Mouse (Mus musculus): Measurements from ENCODE around the gene Rasa4. TPM values are rescaled to one million over a fixed set of nuclear protein-coding genes. Genes with fewer than 3 reads are reported as not detected.

Gene Rasa4
- polyA plus RNA-seq, 1 experiment from 2014 or later: 18.5 TPM

DNA sequence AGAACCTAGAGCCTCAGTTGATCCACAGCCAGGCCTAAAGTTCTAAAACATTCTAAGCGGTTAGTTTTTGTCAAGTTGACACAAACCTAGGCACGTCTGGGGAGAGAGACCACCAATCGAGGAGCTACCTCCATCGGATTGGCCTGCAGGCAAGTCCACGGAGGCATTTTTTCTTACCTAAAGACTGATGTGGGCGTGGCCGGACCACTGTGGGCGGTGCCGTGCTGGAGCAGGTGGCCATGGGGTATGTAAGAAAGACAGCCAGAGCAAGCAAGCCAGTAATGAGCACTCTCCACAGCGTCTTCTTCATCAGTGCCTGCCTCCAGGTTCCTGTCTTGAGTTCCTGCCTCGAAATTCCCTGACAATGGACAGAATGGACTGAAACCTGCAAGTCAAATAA lies 10.2 kb upstream of the Rasa4 start:
- no peak overlapping the region for H3K9ac ChIP-seq
- no peak overlapping the region for H3K27ac ChIP-seq
- ATAC-seq (ENCODE audit: low FRiP score, low read depth): no peak
- 59% methylated on average over 11 of the region's 11 CpGs for WGBS
- no peak overlapping the region for H3K4me3 ChIP-seq
- peaks cover 12% of the 10 kb centered on the region for H3K4me1 ChIP-seq
- H3K27me3 ChIP-seq: no peaks in the 10 kb centered on the region
- no peak overlapping the region for H3K4me2 ChIP-seq (replicated peaks)
- no peaks in the 10 kb centered on the region for H3K9me3 ChIP-seq
- no peaks in the 10 kb centered on the region for H3K36me3 ChIP-seq

GRCm38 (mm10) chr5:136075076-136075475 lies 8.6 kb upstream of the Rasa4 start:
- H3K27me3 ChIP-seq: no peaks in the 10 kb centered on the region
- no peak for ATAC-seq (ENCODE audit: low FRiP score, low read depth)
- no peaks in the 10 kb centered on the region for H3K36me3 ChIP-seq
- H3K4me3 ChIP-seq: no peak overlapping the region
- H3K4me2 ChIP-seq (replicated peaks): no peak overlapping the region
- 87% methylated on average over 5 of the region's 5 CpGs for WGBS
- no peak overlapping the region for H3K27ac ChIP-seq
- H3K9me3 ChIP-seq: no peaks in the 10 kb centered on the region
- peaks cover 12% of the 10 kb centered on the region for H3K4me1 ChIP-seq
- H3K9ac ChIP-seq: no peak overlapping the region

DNA sequence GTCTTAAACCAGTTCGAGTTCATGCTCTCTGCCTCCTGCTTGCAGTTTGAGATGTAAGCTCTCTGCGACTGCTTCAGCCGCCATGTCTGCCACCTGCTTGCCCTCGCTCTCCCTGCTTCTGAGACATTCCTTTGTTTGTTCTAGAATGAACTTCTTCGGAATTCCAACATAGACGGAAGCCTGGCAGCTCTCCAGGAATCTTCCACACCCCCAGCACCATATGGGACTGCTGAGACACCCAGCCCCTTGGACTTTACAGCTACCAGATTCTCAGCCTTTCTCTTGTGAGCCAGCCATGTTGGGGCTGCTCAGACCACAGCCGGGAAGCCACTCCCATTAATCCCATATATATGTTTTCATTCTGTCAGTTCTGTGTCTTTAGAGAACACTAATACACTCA lies 7.4 kb upstream of the Rasa4 start:
- Histone ChIP-seq H3K9ac (no peak overlapping the region), H3K4me2 (replicated peaks) (no peak overlapping the region), H3K27me3 (no peaks in the 10 kb centered on the region), H3K27ac (no peak overlapping the region), H3K9me3 (no peaks in the 10 kb centered on the region), H3K4me1 (peaks cover 12% of the 10 kb centered on the region), H3K4me3 (no peak overlapping the region), H3K36me3 (no peaks in the 10 kb centered on the region)
- no peak for ATAC-seq (ENCODE audit: low FRiP score, low read depth)
- 40% methylated on average over 7 of the region's 7 CpGs for WGBS

GRCm38 (mm10) chr5:136077001-136077550 lies 6.6 kb upstream of the Rasa4 start:
- no peak overlapping the region for H3K9ac ChIP-seq
- H3K4me3 ChIP-seq: no peak overlapping the region
- no peaks in the 10 kb centered on the region for H3K27me3 ChIP-seq
- ATAC-seq (ENCODE audit: low FRiP score, low read depth): no peak
- no peaks in the 10 kb centered on the region for H3K9me3 ChIP-seq
- H3K4me1 ChIP-seq: peaks cover 12% of the 10 kb centered on the region
- 70% methylated on average over 9 of the region's 9 CpGs for WGBS
- H3K27ac ChIP-seq: no peak overlapping the region
- H3K36me3 ChIP-seq: no peaks in the 10 kb centered on the region
- no peak overlapping the region for H3K4me2 ChIP-seq (replicated peaks)

- WGBS: 93% methylated on average over 5 of the region's 5 CpGs
- no peaks in the 10 kb centered on the region for H3K27me3 ChIP-seq
- H3K36me3 ChIP-seq: no peaks in the 10 kb centered on the region
- no peak overlapping the region for H3K27ac ChIP-seq
- H3K9ac ChIP-seq: no peak overlapping the region
- ATAC-seq (ENCODE audit: low FRiP score, low read depth): no peak
- no peaks in the 10 kb centered on the region for H3K9me3 ChIP-seq
- H3K4me1 ChIP-seq: peaks cover 9% of the 10 kb centered on the region
- H3K4me2 ChIP-seq (replicated peaks): no peak overlapping the region
- no peak overlapping the region for H3K4me3 ChIP-seq
Observed at GRCm38 (mm10) chr5:136078136-136078535, 5.6 kb upstream of the Rasa4 start.

- peaks cover 19% of the 10 kb centered on the region for H3K4me1 ChIP-seq
- no peaks in the 10 kb centered on the region for H3K36me3 ChIP-seq
- H3K27ac ChIP-seq: no peak overlapping the region
- no peaks in the 10 kb centered on the region for H3K9me3 ChIP-seq
- 82% methylated on average over 4 of the region's 4 CpGs for WGBS
- no peak overlapping the region for H3K9ac ChIP-seq
- no peak overlapping the region for H3K4me3 ChIP-seq
- no peak overlapping the region for H3K4me2 ChIP-seq (replicated peaks)
- no peak for ATAC-seq (ENCODE audit: low FRiP score, low read depth)
- H3K27me3 ChIP-seq: peaks cover 18% of the 10 kb centered on the region
Observed at GRCm38 (mm10) chr5:136082345-136082744, 1.4 kb upstream of the Rasa4 start.

DNA sequence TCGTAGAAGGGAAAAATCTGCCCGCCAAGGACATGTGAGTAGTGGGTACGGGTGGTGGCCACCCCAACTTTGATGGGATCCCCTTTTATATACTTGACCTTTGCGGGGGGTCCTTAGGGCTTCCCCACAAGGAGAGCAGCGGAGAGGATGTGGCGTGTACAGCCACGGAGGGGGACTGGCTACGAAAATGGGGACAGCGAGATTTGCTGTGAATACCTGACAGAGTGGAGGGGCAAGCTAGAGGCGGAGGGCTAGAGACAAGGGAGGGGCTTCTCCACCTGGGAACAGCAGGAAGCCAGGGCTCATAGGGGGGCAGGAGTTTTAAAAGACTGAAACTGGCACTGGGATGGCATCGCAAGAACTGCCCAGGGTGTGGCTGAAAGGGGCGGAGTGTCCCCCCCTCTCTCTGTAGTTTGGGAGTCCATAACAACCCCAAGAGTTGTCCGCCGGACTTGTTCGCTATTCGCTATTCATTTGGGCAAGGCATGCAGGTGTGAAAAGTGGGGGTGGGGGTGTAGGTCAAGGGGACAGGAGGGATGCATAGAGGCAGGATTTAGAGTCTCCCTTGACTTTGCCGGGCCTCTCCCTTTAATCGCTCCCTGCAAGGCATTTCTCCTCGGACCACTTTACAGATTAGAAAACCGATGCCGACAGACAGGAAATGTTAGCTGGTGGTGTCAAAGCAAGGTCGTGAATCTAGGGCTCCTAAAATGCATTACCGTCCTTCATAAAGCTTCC lies 597 bp downstream of the Rasa4 start:
- Histone ChIP-seq H3K4me2 (replicated peaks) (peak overlapping the region; percentile 72), H3K36me3 (no peaks in the 10 kb centered on the region), H3K4me3 (peak overlapping the region; percentile 63), H3K27ac (no peak overlapping the region), H3K27me3 (peaks cover 21% of the 10 kb centered on the region), H3K4me1 (peaks cover 19% of the 10 kb centered on the region), H3K9ac (peak overlapping the region; percentile 69), H3K9me3 (no peaks in the 10 kb centered on the region)
- WGBS: 2% methylated on average over 23 of the region's 23 CpGs
- peak; percentile 20; the same call in 1 of the 2 replicates for ATAC-seq (ENCODE audit: low FRiP score, low read depth)

DNA sequence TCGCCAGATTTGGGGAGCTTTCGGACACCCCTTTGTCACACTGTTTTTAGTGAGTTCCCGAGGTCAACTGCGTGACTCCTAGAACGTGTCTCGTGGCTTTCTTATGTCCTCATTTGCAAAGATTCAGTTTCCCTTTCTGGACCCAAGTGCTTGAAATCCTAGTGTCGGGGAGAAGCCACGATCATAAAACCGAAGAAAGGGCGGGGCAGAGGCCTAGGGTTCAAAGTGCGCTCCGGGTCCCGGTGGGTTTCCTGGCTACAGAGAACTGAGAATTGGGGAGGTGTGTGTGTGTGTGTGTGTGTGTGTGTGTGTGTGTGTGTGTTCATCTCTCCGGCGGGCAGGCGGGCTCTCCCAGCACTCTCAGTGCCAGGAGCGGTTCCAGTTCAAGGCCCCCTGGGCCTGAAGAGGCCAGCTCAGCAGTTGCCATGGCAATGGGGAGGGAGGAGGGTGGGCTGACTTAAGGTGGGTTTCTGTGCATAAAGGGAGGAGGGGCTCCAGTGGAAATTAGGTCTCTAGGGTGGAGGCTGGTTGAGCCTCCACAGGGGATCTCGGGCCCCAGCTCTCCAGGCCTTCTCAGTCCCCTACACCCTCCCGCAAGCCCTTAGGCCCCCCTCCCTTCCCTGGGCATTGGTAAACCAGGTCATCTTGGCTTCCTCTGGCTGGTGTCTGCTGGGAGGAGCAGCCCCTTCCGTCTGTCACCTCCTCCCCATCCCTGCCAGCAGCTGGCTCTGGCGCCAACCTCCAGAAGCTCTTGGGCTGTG lies 1.4 kb downstream of the Rasa4 start:
- Histone ChIP-seq H3K4me1 (peaks cover 19% of the 10 kb centered on the region), H3K9ac (peak overlapping the region; percentile 69), H3K9me3 (no peaks in the 10 kb centered on the region), H3K27ac (no peak overlapping the region), H3K4me3 (peak overlapping the region; percentile 63), H3K36me3 (no peaks in the 10 kb centered on the region), H3K27me3 (peaks cover 21% of the 10 kb centered on the region), H3K4me2 (replicated peaks) (peak overlapping the region; percentile 72)
- 0 out of 2 replicates have a peak, but pooled peaks have one; percentile 17 for ATAC-seq (ENCODE audit: low FRiP score, low read depth)
- 9% methylated on average over 20 of the region's 21 CpGs for WGBS

GRCm38 (mm10) chr5:136086290-136086689 lies 2.6 kb downstream of the Rasa4 start:
- no peak for ATAC-seq (ENCODE audit: low FRiP score, low read depth)
- Histone ChIP-seq H3K9ac (no peak overlapping the region), H3K9me3 (no peaks in the 10 kb centered on the region), H3K4me3 (no peak overlapping the region), H3K27ac (no peak overlapping the region), H3K4me1 (peaks cover 19% of the 10 kb centered on the region), H3K36me3 (peaks cover 5% of the 10 kb centered on the region), H3K4me2 (replicated peaks) (no peak overlapping the region), H3K27me3 (peaks cover 21% of the 10 kb centered on the region)
- 89% methylated on average over 8 of the region's 8 CpGs for WGBS

DNA sequence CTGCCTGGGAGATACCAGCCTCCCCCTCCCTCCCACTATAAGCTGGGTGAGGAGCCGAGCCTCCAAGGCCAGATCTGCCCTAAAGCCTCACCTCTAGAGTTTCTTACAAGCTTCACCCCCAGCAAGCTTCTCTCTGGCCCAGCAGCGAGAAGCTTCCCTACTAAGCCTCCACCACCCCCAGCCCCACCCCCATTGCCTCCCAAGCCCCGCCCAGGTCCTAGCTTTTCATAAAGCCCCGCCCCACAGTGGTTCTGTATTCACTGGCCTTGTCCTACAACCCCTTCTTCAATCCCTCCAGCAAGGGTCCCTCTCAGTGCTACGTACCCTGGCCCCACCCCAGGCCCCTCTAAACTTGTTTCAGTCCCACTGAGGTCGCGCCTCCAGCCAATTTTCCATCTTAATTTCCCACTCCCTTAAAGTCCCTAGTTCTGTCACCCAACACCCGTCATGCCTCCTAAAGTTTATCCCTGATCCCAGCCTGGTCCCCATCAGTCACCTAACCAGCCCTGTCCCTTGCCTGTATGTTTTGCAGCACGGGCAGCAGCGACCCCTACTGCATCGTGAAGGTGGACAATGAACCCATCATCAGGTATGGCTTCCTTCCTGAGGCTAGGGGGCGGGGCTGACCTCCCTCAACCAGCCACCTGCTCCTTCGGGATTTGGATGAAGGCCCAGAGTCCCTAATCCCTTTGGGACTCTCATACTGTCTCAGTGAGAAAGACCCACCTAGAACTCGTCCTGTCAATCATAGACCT lies 5.3 kb downstream of the Rasa4 start:
- no peaks in the 10 kb centered on the region for H3K9me3 ChIP-seq
- ATAC-seq (ENCODE audit: low FRiP score, low read depth): no peak
- no peak overlapping the region for H3K4me3 ChIP-seq
- no peak overlapping the region for H3K4me2 ChIP-seq (replicated peaks)
- WGBS: 16% methylated on average over 14 of the region's 14 CpGs
- H3K9ac ChIP-seq: no peak overlapping the region
- peaks cover 12% of the 10 kb centered on the region for H3K36me3 ChIP-seq
- H3K27ac ChIP-seq: no peak overlapping the region
- H3K27me3 ChIP-seq: peaks cover 21% of the 10 kb centered on the region
- H3K4me1 ChIP-seq: peaks cover 15% of the 10 kb centered on the region

DNA sequence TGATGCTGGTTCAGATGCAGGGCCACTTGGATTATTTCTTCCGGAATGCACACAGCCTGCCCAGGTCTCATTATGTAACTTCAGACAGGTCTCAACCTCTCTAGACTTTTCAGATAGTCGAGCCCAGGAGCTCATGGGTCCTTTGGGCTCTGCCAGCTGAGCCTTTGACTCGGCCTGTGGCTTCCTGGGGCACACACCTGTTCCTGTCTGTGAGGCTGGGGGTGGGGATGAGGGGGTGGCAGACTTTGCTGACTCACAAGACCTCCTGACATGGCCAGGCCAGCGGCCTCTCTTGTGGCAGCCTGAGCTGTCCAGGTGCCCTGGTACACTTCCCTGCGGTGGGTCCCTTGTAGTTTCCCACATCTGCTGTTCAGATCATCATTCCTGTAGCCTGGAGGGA lies 8.2 kb downstream of the Rasa4 start:
- ATAC-seq (ENCODE audit: low FRiP score, low read depth): no peak
- H3K27ac ChIP-seq: no peak overlapping the region
- 56% methylated on average over 5 of the region's 5 CpGs for WGBS
- H3K4me2 ChIP-seq (replicated peaks): no peak overlapping the region
- peaks cover 12% of the 10 kb centered on the region for H3K36me3 ChIP-seq
- H3K27me3 ChIP-seq: 0 out of 2 replicates have a peak, but pooled peaks cover 3% of the 10 kb centered on the region
- H3K4me3 ChIP-seq: no peak overlapping the region
- H3K9ac ChIP-seq: no peak overlapping the region
- H3K4me1 ChIP-seq: no peaks in the 10 kb centered on the region
- H3K9me3 ChIP-seq: no peaks in the 10 kb centered on the region

Measured in limb, embryonic 13.5 days (tissue).